Mouse (Mus musculus) large intestine, adult 2 months (tissue): ENCODE measurements around the gene Ache. TPM values are rescaled to one million over a fixed set of nuclear protein-coding genes. Genes with fewer than 3 reads are reported as not detected.

ENCODE experiments used
- DNase-seq: peaks from one replicate; pipeline ENCODE4 v3.0.0-alpha.2; 2012; ENCODE audit warnings: low read depth, low spot score
- WGBS: fragments of 180-500 bp; shearing (Covaris S2); methylation state at CpG from one replicate; pipeline ENCODE4 v1.1.7; 2018; 5-methylcytosine and 5-hydroxymethylcytosine counted together
- polyA plus RNA-seq: library from polyadenylated mRNA; depleted of rRNA; stranded (reverse); fragments of >200 nt; gene quantifications from 2 replicates; pipeline ENCODE4 v1.2.3, GENCODE M21; 2012; rRNA removed

The Ache gene
- polyA plus RNA-seq, 1 experiment = 5.2 TPM

GRCm38 (mm10) chr5:137330910-137331309 is 43.6 kb downstream of the Ache start:
- 84% methylated on average over 7 of the region's 7 CpGs for WGBS
- no peak for DNase-seq

DNA sequence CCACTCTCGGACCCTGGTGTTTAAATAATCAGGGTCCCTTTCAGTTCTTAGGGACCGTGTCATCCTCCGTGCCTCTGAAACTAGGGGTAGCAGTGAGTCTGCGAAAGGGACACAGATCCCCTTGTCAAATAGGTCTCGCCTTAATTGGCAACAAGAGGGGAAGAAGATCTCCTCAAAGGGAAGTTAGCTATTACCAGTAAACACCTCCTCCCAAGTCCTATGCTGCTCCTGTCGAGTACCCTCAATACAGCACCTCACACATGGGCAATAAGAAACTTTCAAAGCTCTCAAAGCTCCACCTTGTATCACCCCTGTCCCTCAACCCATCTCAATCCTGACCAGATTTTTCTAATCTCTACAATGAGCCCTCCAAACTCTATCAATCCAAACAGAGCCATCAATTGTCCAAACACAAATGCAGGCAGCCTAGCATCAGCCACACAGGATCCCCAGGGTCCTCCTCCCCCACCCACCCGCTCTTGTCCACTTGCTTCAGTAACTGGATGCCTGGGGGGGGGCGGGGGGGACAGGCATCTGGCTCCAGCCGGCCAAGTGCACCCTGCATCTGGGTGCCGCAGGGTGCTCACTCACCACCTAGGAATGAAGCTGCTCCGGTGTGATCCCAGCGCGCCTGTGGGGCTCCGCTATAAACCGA is 45.7 kb downstream of the Ache start:
- 17% methylated on average over 15 of the region's 15 CpGs for WGBS
- DNase-seq = no peak

- DNase-seq = peak; percentile 92
- WGBS = under 1% methylated on average over 44 of the region's 44 CpGs
These were observed 46.3 kb downstream of the Ache start, which contains the start of gene Slc12a9 for GRCm38 (mm10) chr5:137333512-137334174. Gene Slc12a9 (minus strand): TSS chr5:137333597.

- no peak for DNase-seq
- 27% methylated on average over 10 of the region's 10 CpGs for WGBS
These were observed 47.0 kb downstream of the Ache start for GRCm38 (mm10) chr5:137334317-137334716.

DNA sequence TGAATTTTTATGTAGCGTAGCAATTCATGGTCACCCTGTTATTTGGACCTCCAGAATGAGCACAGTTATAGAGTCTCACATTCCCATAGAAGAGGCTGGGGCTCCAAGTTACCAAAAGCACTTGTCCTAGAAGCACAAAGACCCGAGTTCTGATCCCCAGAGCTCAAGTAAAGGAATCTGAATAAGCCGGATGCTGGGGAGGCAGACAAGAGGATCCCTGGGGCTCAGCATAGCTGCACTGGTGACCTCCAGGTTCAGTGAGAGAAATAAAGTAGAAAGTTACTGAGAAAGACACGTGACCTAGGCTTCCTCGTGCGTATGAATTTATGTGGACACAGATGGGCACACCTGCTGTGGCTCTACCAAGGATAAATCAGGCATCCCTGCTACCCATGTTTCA is 47.7 kb downstream of the Ache start:
- no peak for DNase-seq
- 68% methylated on average over 6 of the region's 6 CpGs for WGBS

GRCm38 (mm10) chr5:137337190-137337589 is 49.9 kb downstream of the Ache start:
- 66% methylated on average over 8 of the region's 8 CpGs for WGBS
- no peak for DNase-seq

GRCm38 (mm10) chr5:137338256-137338655 is 50.9 kb downstream of the Ache start:
- WGBS = under 1% methylated on average over 19 of the region's 19 CpGs

GRCm38 (mm10) chr5:137338663-137339289 is 51.5 kb downstream of the Ache start:
- 1% methylated on average over 11 of the region's 11 CpGs for WGBS

More at GRCm38 (mm10) chr5:137338256-137338655, 50.9 kb downstream of the Ache start:
- peak; percentile 90 for DNase-seq

GRCm38 (mm10) chr5:137339290-137339979 is 52.1 kb downstream of the Ache start:
- no peak for DNase-seq
- 26% methylated on average over 22 of the region's 22 CpGs for WGBS

More at GRCm38 (mm10) chr5:137338663-137339289, 51.5 kb downstream of the Ache start:
- no peak for DNase-seq

- no peak for DNase-seq
- WGBS = 76% methylated on average over 6 of the region's 6 CpGs
These were observed 52.9 kb downstream of the Ache start for GRCm38 (mm10) chr5:137340222-137340621.

DNA sequence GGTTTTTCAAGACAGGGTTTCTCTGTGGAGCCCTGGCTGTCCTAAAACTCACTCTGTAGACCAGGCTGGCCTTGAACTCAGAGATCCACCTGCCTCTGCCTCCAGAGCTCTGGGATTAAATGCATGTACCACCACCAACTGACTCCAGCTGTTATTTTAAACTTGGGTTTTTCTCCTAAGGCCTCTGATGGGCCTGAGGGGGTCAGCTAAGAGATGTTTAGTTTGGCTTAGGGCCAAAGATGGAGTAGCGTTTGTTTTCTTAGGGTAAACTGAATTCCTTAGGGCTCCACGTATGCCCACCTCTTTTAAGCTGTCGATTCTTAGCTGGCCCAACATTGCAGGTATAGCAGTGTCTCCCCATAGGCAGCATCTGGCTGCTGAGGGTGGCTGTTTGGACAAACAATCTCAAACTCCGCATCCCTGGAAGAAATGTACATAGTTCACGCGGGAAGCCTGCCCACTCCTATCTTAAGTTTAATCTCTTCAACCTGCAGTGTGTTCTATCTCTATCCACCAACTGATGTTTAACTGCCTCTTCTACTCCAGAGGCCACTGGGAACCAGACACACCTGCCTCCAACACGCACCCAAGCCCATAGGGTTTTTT is 55.2 kb downstream of the Ache start:
- DNase-seq = no peak
- 24% methylated on average over 7 of the region's 7 CpGs for WGBS

DNA sequence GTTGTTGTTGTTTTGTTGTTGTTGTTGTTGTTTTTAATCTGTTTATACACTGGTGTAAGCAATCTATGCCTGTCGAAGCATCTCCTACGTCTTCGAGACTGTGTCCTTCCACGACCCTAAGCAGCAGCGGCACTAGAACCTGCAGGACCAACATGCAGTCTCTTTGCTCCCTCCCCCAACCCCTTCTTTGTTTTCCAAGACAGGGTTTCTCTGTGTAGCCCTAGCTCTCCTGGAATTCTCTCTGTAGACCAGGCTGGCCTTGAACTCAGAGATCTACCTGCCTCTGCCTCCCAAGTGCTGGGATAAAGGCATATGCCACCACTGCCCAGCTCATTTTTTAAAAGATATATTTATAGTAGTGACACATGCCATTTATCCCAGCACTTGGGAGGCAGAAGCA is 56.1 kb downstream of the Ache start:
- WGBS = 97% methylated on average over 5 of the region's 5 CpGs
- DNase-seq = no peak

- no peak for DNase-seq
These were observed 56.5 kb downstream of the Ache start for GRCm38 (mm10) chr5:137343869-137344268.

Other genes starting within 250 kb of the Ache start
- 101 and 107 TPM in 2 replicates for gene Ap1s1, start 241.4 kb upstream of the Ache start, polyA plus RNA-seq
- 0.94 and 1.1 TPM in 2 replicates for gene Serpine1, start 215.3 kb upstream of the Ache start, polyA plus RNA-seq
- 5.7 and 14.5 TPM in 2 replicates for gene Trim56, start 171.3 kb upstream of the Ache start, polyA plus RNA-seq
- gene Muc3, start 138.2 kb upstream of the Ache start, polyA plus RNA-seq = 519 and 836 TPM in 2 replicates
- 75.4 and 98.1 TPM in 2 replicates for gene Muc3a, start 75.1 kb upstream of the Ache start, polyA plus RNA-seq
- 10.4 and 13.2 TPM in 2 replicates for gene Ufsp1, start 7.1 kb downstream of the Ache start, polyA plus RNA-seq
- 99.8 and 108 TPM in 2 replicates for gene Srrt, start 20.2 kb downstream of the Ache start, polyA plus RNA-seq
- 11.4 and 12.7 TPM in 2 replicates for gene Trip6, start 26.9 kb downstream of the Ache start, polyA plus RNA-seq
- gene Slc12a9, start 46.1 kb downstream of the Ache start, polyA plus RNA-seq = 9.6 and 13.0 TPM in 2 replicates
- gene Ephb4, start 62.6 kb downstream of the Ache start, polyA plus RNA-seq = 36.5 and 43.7 TPM in 2 replicates
- 1.4 and 2.8 TPM in 2 replicates for gene Zan, start 189.5 kb downstream of the Ache start, polyA plus RNA-seq
- 46.9 and 57.9 TPM in 2 replicates for gene Pop7, start 215.0 kb downstream of the Ache start, polyA plus RNA-seq
- 9.6 and 13.9 TPM in 2 replicates for gene Gigyf1, start 231.0 kb downstream of the Ache start, polyA plus RNA-seq
- not detected in 2 replicates for gene Epo, start 245.7 kb downstream of the Ache start, polyA plus RNA-seq
- 967 and 1,025 TPM in 2 replicates for gene Gnb2, start 246.0 kb downstream of the Ache start, polyA plus RNA-seq